Mouse (Mus musculus) megakaryocyte progenitor cell, adult 5-6 weeks (primary cell): ENCODE results near the gene Eea1. TPM values are rescaled to one million over a fixed set of nuclear protein-coding genes. Genes with fewer than 3 reads are reported as not detected.

ENCODE experiments used
- ATAC-seq: replicated peaks from 2 replicates; pipeline ENCODE4 v1.8.0; 2016; ENCODE audit warnings: mild to moderate bottlenecking, moderate TSS enrichment, inconsistent platforms; ENCODE audit not compliant: poor library complexity
- total RNA-seq, 2 experiments: library from RNA; stranded (forward) in 1 of 2; stranded (reverse) in 1 of 2; fragments of 157-497, 149-512 nt in 1 of 2; fragments of 200-1000 nt in 1 of 2; gene quantifications; 2 replicates each; pipeline versions ENCODE4 v1.2.3 to v1.2.4; 2015 to 2017

Eea1 gene
- total RNA-seq, 2 experiments from 2014 or later, result 23.7 to 29.2 TPM

DNA sequence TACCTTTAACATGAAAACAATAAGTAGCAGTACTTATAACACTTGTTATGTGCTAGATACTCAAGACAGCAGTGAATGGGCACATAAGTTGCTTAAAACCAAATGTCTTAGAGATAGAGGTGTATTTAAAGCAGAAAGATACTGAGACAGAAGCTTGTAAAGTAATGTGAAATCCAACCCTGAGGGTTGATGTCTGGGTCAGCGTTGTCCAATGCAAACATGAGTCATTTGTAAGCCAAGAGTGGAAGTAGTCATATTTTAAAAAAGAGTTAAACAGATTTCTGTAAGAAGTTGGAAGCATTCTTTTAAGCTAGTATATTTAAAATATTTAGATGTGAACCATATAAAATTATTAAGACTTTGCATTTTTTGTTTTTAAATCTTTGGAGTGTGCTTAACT lies 4.6 kb downstream of the Eea1 start:
- no peak for ATAC-seq

GRCm38 (mm10) chr10:95949410-95949809 lies 9.0 kb downstream of the Eea1 start:
- peak; percentile 58; the same call in 1 of the 2 replicates for ATAC-seq

DNA sequence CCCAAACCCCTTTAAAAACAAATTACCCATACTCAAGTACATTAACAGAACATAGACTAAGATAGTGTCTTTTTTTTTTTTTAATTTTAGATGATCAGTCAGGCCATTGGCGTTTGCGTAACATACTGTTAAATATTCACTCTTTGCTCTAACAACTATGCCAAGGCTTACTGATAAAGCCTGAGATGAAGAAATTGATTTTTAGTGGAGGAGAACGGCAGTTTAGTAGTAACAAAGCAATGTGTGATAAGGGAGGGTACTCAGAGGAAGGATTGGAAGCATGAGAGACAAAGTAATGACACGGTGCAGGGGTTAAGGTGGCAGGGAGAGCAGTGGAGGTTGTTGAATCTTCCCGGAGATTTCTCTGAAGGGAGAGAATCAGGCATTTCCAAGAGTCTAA lies 9.7 kb downstream of the Eea1 start:
- ATAC-seq, result no peak

DNA sequence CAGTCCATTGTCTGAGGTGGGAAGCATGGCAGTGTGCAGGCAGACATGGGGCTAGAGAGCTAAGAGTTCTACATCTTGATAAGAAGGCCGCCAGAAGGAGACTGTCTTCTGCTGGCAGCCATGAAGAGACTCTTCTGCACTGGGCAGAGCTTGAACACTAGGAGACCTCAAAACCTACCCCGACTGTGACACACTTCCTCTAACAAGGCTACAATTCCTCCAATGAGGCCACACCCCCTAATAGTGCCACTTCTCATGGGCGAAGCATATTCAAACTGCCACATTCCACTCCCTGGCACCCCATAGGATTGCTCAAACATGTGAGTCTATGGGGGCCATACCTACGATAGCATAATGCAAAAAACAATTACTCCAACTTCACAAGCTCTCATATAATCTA lies 10.3 kb downstream of the Eea1 start:
- ATAC-seq, result 0 out of 2 replicates have a peak, but pooled peaks have one; percentile 23

DNA sequence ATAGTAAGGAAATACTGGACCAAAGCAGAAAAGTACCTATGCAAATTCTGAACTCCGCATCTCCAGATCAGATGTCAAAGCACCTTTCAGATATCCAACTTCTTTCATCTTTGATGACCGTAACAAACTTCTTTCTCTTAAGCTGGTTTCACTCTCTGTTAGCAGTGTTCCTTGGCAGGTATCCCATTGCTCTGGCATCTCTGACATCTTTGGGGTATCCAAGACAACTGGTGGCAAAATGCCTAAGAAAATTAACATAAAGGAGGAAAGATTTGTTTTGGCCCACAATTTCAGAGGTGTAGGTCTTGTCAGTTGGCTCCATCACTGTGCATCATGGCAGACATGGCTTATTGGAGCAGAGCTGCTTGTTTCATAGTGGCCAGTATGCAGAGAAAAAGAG lies 10.9 kb downstream of the Eea1 start:
- no peak for ATAC-seq

- ATAC-seq, result no peak
These were observed 16.2 kb downstream of the Eea1 start for GRCm38 (mm10) chr10:95956629-95957028.

DNA sequence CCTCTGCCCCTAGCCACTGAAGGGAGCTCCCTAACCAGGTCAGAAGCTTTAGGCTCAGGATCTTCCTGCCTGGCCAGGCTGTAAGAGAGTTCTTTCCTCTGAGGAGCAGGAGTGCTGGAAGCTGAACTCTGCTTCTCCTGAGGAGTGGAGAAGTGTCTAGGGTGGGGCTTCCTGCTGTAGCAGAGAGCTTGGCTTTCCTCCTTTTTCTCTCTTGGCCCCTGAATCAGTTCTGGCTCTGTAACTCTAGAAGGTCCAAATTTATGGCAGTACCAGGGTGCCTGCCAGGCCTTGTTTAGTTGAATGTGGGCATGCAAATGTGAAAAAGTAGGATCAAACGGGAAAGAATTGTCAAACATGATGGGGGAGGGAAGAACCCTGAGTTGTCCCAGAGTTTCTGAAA lies 17.1 kb downstream of the Eea1 start:
- ATAC-seq, result no peak

GRCm38 (mm10) chr10:95964679-95965078 lies 24.2 kb downstream of the Eea1 start:
- ATAC-seq, result no peak

GRCm38 (mm10) chr10:95969694-95970093 lies 29.2 kb downstream of the Eea1 start:
- no peak for ATAC-seq

GRCm38 (mm10) chr10:95970744-95971212 lies 30.3 kb downstream of the Eea1 start:
- peak; percentile 61 for ATAC-seq

GRCm38 (mm10) chr10:95971341-95971740 lies 30.9 kb downstream of the Eea1 start:
- no peak for ATAC-seq

GRCm38 (mm10) chr10:95971942-95972341 lies 31.5 kb downstream of the Eea1 start:
- ATAC-seq, result no peak

DNA sequence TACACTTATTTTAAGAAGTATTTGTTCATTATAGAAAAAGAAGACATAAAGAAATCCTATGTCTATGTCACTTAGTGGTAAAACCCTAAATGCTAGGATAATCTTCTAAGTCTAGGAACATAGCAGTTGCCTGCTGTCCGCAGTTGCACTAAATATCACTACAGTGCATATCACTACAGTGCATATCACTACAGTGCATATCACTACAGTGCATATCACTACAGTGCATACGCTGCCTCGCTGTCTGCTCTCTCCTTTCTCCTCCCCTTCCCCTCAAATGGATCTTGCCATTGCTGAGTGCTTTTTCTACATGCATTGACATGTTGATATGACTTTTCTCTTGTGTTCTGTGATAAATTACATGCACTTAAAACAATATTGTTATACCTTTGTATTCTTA lies 34.0 kb downstream of the Eea1 start:
- peak; percentile 61 for ATAC-seq

DNA sequence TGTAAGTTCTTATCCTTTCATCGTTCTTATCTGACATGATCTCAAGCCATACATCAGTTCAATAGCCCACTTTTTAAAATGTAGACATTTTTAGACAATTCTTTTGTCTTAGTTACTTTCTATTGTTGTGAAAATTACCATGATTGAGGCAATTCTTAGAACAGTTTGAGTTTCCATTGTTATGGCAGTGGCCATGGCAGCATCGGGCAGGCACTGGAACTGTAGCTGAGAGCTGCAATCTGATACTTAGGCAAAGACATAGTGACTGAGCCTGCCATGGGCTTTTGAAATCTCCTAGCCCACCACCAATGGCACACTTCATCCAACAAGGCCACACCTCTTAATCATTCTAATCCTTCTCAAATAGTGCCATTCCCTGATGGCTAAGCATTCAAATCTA lies 36.3 kb downstream of the Eea1 start:
- ATAC-seq, result no peak

GRCm38 (mm10) chr10:95989731-95990130 lies 49.3 kb downstream of the Eea1 start:
- ATAC-seq, result no peak

GRCm38 (mm10) chr10:95991176-95991575 lies 50.7 kb downstream of the Eea1 start:
- no peak for ATAC-seq

GRCm38 (mm10) chr10:96000904-96001303 lies 60.5 kb downstream of the Eea1 start:
- ATAC-seq, result peak; percentile 90

DNA sequence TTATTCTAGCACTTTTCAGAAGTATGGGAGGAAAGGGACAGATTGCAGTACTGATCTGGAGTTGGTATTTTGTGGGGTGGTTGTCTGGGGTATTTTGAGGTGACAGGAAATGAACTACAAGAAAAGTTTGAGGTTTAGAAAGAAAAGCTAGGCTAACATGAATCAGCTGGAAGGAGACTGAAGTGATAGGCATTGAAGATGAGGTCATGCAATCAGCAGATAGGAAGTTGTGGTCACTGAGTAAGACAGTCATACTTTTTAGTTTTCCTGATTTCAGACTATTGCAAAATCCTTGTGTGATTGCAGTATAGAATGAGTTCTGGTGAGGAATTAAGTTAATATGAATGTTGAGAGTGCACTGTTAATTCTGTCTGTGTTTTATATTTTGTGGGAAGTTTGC lies 75.3 kb downstream of the Eea1 start:
- ATAC-seq, result peak; percentile 98

DNA sequence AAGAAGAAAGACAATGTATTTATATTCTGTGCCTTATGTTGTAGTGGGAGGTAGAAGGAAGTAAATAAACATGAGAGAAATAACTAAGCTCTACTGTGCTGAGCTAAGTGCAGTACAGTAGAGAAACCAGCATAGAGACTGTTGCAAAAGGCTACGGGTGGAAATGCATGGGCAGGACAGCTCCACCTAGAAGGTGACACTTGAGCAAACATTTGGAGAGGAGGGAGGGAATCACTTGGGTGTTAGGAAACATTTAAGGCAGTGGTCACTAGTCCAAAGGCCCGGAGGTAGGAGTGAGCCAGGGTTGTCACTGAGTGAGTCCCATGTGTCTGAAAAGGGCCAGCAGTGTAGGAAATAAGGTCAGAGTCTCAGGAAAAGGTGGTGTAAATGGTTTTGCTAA lies 77.0 kb downstream of the Eea1 start:
- no peak for ATAC-seq

- peak; percentile 81 for ATAC-seq
These were observed 93.0 kb downstream of the Eea1 start for GRCm38 (mm10) chr10:96033356-96033984.

GRCm38 (mm10) chr10:96034106-96034505 lies 93.7 kb downstream of the Eea1 start:
- no peak for ATAC-seq

DNA sequence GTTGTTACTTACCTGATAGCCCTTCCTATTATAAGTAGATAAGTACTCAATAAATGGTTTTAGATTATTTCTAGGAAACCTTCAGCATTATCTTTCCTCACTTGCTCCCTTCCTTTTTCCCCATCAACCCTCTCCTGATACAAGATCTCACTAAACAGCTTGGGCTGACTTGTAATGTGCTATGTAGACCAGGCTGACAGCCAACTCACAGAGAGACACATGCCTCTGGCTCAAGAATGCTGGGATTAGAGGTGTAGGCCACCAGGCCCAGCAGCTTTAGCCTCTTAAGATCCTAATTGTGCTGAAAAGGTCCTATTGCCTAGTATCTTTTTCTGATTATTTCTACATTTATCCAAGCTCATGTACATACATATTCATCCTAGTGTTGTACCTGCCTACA lies 95.5 kb downstream of the Eea1 start:
- no peak for ATAC-seq

- ATAC-seq, result no peak
These were observed 103.8 kb downstream of the Eea1 start for GRCm38 (mm10) chr10:96044216-96044615.
